Mouse (Mus musculus) limb, embryonic 12.5 days (tissue): Measurements from ENCODE around the gene Sirpb1b. TPM values are rescaled to one million over a fixed set of nuclear protein-coding genes. Genes with fewer than 3 reads are reported as not detected.
"Not testable (repeated sequence)": the region's sequence is repeated elsewhere in the genome, so short reads cannot be mapped to it uniquely, and the experiment has no call there.

Source experiments
- ATAC-seq: fragments of 200-750 bp; cut with Nextera tagmentation; 2 replicates; pipeline ENCODE4 v1.8.0; 2017; ENCODE audit warnings: low read depth, moderate TSS enrichment; ENCODE audit not compliant: insufficient number of reproducible peaks, insufficient read depth, low FRiP score, low TSS enrichment
- H3K27ac ChIP-seq: fragments of 300-500 bp; sonication (generic); 2 replicates; pipeline ENCODE4 v1.5.1; 2016; ENCODE audit warnings: mild to moderate bottlenecking, moderate library complexity
- H3K27me3 ChIP-seq: fragments of 300-500 bp; sonication (generic); 2 replicates; pipeline ENCODE4 v1.6.1; 2016; ENCODE audit warnings: mild to moderate bottlenecking, moderate library complexity
- H3K36me3 ChIP-seq: fragments of 300-500 bp; sonication (generic); 2 replicates; pipeline ENCODE4 v1.6.1; 2016; ENCODE audit warnings: mild to moderate bottlenecking, moderate library complexity
- H3K4me1 ChIP-seq: fragments of 300-500 bp; sonication (generic); replicated peaks from 2 replicates; pipeline ENCODE4 v1.6.1; 2016
- H3K4me2 ChIP-seq: fragments of 300-500 bp; sonication (generic); 2 replicates; pipeline ENCODE4 v1.6.1; 2016; ENCODE audit warnings: mild to moderate bottlenecking, moderate library complexity
- H3K4me3 ChIP-seq: fragments of 300-500 bp; sonication (generic); replicated peaks from 2 replicates; pipeline ENCODE4 v1.5.1; 2016; ENCODE audit warnings: mild to moderate bottlenecking
- H3K9ac ChIP-seq: fragments of 300-500 bp; sonication (generic); replicated peaks from 2 replicates; pipeline ENCODE4 v1.6.1; 2016; ENCODE audit warnings: mild to moderate bottlenecking, moderate library complexity
- H3K9me3 ChIP-seq: fragments of 300-500 bp; sonication (generic); 2 replicates; pipeline ENCODE4 v1.6.1; 2016; ENCODE audit warnings: mild to moderate bottlenecking, moderate library complexity
- WGBS: fragments of 180-500 bp; shearing (Covaris S2); methylation state at CpG from one replicate; pipeline ENCODE4 v1.1.7; 2016; 5-methylcytosine and 5-hydroxymethylcytosine counted together
- polyA plus RNA-seq: library from polyadenylated mRNA; unstranded; fragments of >200 nt; fragmentation: Nextera tagmentation; extraction: Ambion mirVana; gene quantifications from 2 replicates; pipeline ENCODE4 v1.2.1, GENCODE M21; 2016

Sirpb1b gene
- polyA plus RNA-seq, result not detected in 2 replicates

- H3K27ac ChIP-seq, H3K4me2 ChIP-seq, H3K36me3 ChIP-seq, H3K4me1 ChIP-seq, H3K4me3 ChIP-seq, H3K9me3 ChIP-seq, H3K9ac ChIP-seq, ATAC-seq, H3K27me3 ChIP-seq: not testable (repeated sequence)
- WGBS, result 87% methylated on average over 1 of the region's 1 CpGs
Measured at GRCm38 (mm10) chr3:15574887-15575286, at the start of gene Sirpb1b. Gene Sirpb1b, minus strand, starts transcription at chr3:15575065.

- not testable (repeated sequence) for H3K4me3 ChIP-seq, H3K36me3 ChIP-seq, H3K4me2 ChIP-seq, H3K9me3 ChIP-seq, ATAC-seq, H3K9ac ChIP-seq, H3K27me3 ChIP-seq, H3K27ac ChIP-seq, H3K4me1 ChIP-seq
- 88% methylated on average over 2 of the region's 2 CpGs for WGBS
Measured at GRCm38 (mm10) chr3:15590377-15591117, 15.7 kb upstream of the Sirpb1b start.

GRCm38 (mm10) chr3:15586665-15587064 is 11.8 kb upstream of the Sirpb1b start:
- not testable (repeated sequence) for H3K4me3 ChIP-seq, ATAC-seq, H3K4me1 ChIP-seq, H3K27me3 ChIP-seq, H3K9ac ChIP-seq, H3K4me2 ChIP-seq, H3K27ac ChIP-seq, H3K36me3 ChIP-seq
- H3K9me3 ChIP-seq, result peaks cover 13% of the 10 kb centered on the region
- WGBS, result 91% methylated on average over 1 of the region's 1 CpGs

GRCm38 (mm10) chr3:15583452-15583851 is 8.6 kb upstream of the Sirpb1b start:
- Histone ChIP-seq H3K4me1 (no peaks in the 10 kb centered on the region), H3K9ac (no peak overlapping the region), H3K27me3 (no peaks in the 10 kb centered on the region), H3K9me3 (peaks cover 13% of the 10 kb centered on the region), H3K36me3 (no peaks in the 10 kb centered on the region), H3K27ac (no peak overlapping the region), H3K4me3 (no peak overlapping the region), H3K4me2 (no peak overlapping the region)
- 85% methylated on average over 1 of the region's 1 CpGs for WGBS
- no peak for ATAC-seq

GRCm38 (mm10) chr3:15582948-15583347 is 8.1 kb upstream of the Sirpb1b start:
- ATAC-seq, result not testable (repeated sequence)
- WGBS, result 87% methylated on average over 3 of the region's 3 CpGs

GRCm38 (mm10) chr3:15576466-15576865 is 1.6 kb upstream of the Sirpb1b start:
- not testable (repeated sequence) for H3K9ac ChIP-seq, ATAC-seq, H3K36me3 ChIP-seq, H3K27ac ChIP-seq, H3K9me3 ChIP-seq, H3K4me2 ChIP-seq, H3K4me1 ChIP-seq, H3K27me3 ChIP-seq, H3K4me3 ChIP-seq

More at GRCm38 (mm10) chr3:15582948-15583347, 8.1 kb upstream of the Sirpb1b start:
- H3K9me3 ChIP-seq, result peaks cover 13% of the 10 kb centered on the region
- H3K4me1 ChIP-seq, H3K9ac ChIP-seq, H3K4me2 ChIP-seq, H3K36me3 ChIP-seq, H3K27ac ChIP-seq, H3K4me3 ChIP-seq, H3K27me3 ChIP-seq: not testable (repeated sequence)

GRCm38 (mm10) chr3:15528589-15528988 is 46.3 kb downstream of the Sirpb1b start:
- Histone ChIP-seq H3K36me3 (no peaks in the 10 kb centered on the region), H3K4me1 (no peaks in the 10 kb centered on the region), H3K9ac (no peak overlapping the region), H3K4me3 (no peak overlapping the region), H3K27ac (no peak overlapping the region), H3K4me2 (no peak overlapping the region), H3K9me3 (peaks cover 15% of the 10 kb centered on the region; the same call in 1 of the 2 replicates), H3K27me3 (no peaks in the 10 kb centered on the region)
- peak; percentile 26; the same call in 1 of the 2 replicates for ATAC-seq

GRCm38 (mm10) chr3:15513608-15514007 is 61.3 kb downstream of the Sirpb1b start:
- not testable (repeated sequence) for H3K27ac ChIP-seq, H3K36me3 ChIP-seq, H3K27me3 ChIP-seq, ATAC-seq, H3K4me3 ChIP-seq, H3K9me3 ChIP-seq, H3K9ac ChIP-seq, H3K4me2 ChIP-seq, H3K4me1 ChIP-seq
- WGBS, result 89% methylated on average over 10 of the region's 11 CpGs

GRCm38 (mm10) chr3:15507792-15508321 is 67.0 kb downstream of the Sirpb1b start:
- not testable (repeated sequence) for H3K27ac ChIP-seq, H3K9ac ChIP-seq, H3K4me3 ChIP-seq, H3K4me2 ChIP-seq, H3K36me3 ChIP-seq, H3K27me3 ChIP-seq, ATAC-seq, H3K4me1 ChIP-seq, H3K9me3 ChIP-seq
- WGBS, result 78% methylated on average over 3 of the region's 3 CpGs

- not testable (repeated sequence) for H3K36me3 ChIP-seq, H3K4me1 ChIP-seq, H3K27me3 ChIP-seq, H3K4me2 ChIP-seq, H3K9me3 ChIP-seq, ATAC-seq, H3K9ac ChIP-seq, H3K4me3 ChIP-seq, H3K27ac ChIP-seq
- 74% methylated on average over 2 of the region's 2 CpGs for WGBS
Measured at GRCm38 (mm10) chr3:15474831-15475230, 100.0 kb downstream of the Sirpb1b start.

- not testable (repeated sequence) for H3K9ac ChIP-seq, H3K9me3 ChIP-seq, H3K36me3 ChIP-seq, H3K4me2 ChIP-seq, ATAC-seq, H3K4me3 ChIP-seq, H3K4me1 ChIP-seq, H3K27me3 ChIP-seq, H3K27ac ChIP-seq
- 85% methylated on average over 1 of the region's 3 CpGs for WGBS
Measured at GRCm38 (mm10) chr3:15470158-15470557, 104.7 kb downstream of the Sirpb1b start.
